Mouse (Mus musculus): ENCODE data around the gene Ptprb.

Gene Ptprb

GRCm38 (mm10) chr10:116275280-116275679 is at the start of gene Ptprb:
TSS of gene Ptprb (plus strand) at chr10:116275523.
- no peak for DNase-seq (ENCODE audit: low spot score)

- no peak for DNase-seq (ENCODE audit: low spot score)
Measured at GRCm38 (mm10) chr10:116235299-116235698, 40.0 kb upstream of the Ptprb start.

GRCm38 (mm10) chr10:116242200-116242599 is 33.1 kb upstream of the Ptprb start:
- no peak for DNase-seq (ENCODE audit: low spot score)

GRCm38 (mm10) chr10:116243373-116243772 is 31.9 kb upstream of the Ptprb start:
- no peak for DNase-seq (ENCODE audit: low spot score)

- DNase-seq (ENCODE audit: low spot score): no peak
Measured at GRCm38 (mm10) chr10:116245632-116246031, 29.7 kb upstream of the Ptprb start.

- no peak for DNase-seq (ENCODE audit: low spot score)
Measured at GRCm38 (mm10) chr10:116252668-116253067, 22.7 kb upstream of the Ptprb start.

GRCm38 (mm10) chr10:116253972-116254371 is 21.4 kb upstream of the Ptprb start:
- no peak for DNase-seq (ENCODE audit: low spot score)

- DNase-seq (ENCODE audit: low spot score): no peak
Measured at GRCm38 (mm10) chr10:116259298-116259697, 16.0 kb upstream of the Ptprb start.

GRCm38 (mm10) chr10:116260658-116261433 is 14.5 kb upstream of the Ptprb start:
- no peak for DNase-seq (ENCODE audit: low spot score)

- no peak for DNase-seq (ENCODE audit: low spot score)
Measured at GRCm38 (mm10) chr10:116261559-116261958, 13.8 kb upstream of the Ptprb start.

GRCm38 (mm10) chr10:116264521-116264920 is 10.8 kb upstream of the Ptprb start:
- DNase-seq (ENCODE audit: low spot score): no peak

GRCm38 (mm10) chr10:116266561-116267433 is 8.5 kb upstream of the Ptprb start:
- DNase-seq (ENCODE audit: low spot score): no peak

GRCm38 (mm10) chr10:116267434-116267822 is 7.9 kb upstream of the Ptprb start:
- no peak for DNase-seq (ENCODE audit: low spot score)

GRCm38 (mm10) chr10:116268343-116268742 is 7.0 kb upstream of the Ptprb start:
- no peak for DNase-seq (ENCODE audit: low spot score)

- no peak for DNase-seq (ENCODE audit: low spot score)
Measured at GRCm38 (mm10) chr10:116270646-116271469, 4.5 kb upstream of the Ptprb start.

- DNase-seq (ENCODE audit: low spot score): no peak
Measured at GRCm38 (mm10) chr10:116271470-116271915, 3.8 kb upstream of the Ptprb start.

GRCm38 (mm10) chr10:116272156-116272555 is 3.2 kb upstream of the Ptprb start:
- DNase-seq (ENCODE audit: low spot score): no peak

- no peak for DNase-seq (ENCODE audit: low spot score)
Measured at GRCm38 (mm10) chr10:116286697-116287344, 11.5 kb downstream of the Ptprb start.

GRCm38 (mm10) chr10:116288130-116288529 is 12.8 kb downstream of the Ptprb start:
- no peak for DNase-seq (ENCODE audit: low spot score)

- no peak for DNase-seq (ENCODE audit: low spot score)
Measured at GRCm38 (mm10) chr10:116290483-116290882, 15.2 kb downstream of the Ptprb start.

- peak; percentile 13 for DNase-seq (ENCODE audit: low spot score)
Measured at GRCm38 (mm10) chr10:116291153-116291755, 15.9 kb downstream of the Ptprb start.
